Mouse (Mus musculus): ENCODE data around the gene Col25a1.

- TF ChIP-seq CTCF (IDR thresholded peaks at IDR 0.05; ENCODE audit: borderline replicate concordance, insufficient read depth, low read depth, low read length): no peak
- TF ChIP-seq POLR2A (IDR thresholded peaks at IDR 0.05; ENCODE audit: borderline replicate concordance, insufficient read depth, low read length): no peak
Observed at GRCm38 (mm10) chr3:130300530-130300929, 169.2 kb downstream of the Col25a1 start.
